Mouse (Mus musculus) limb, embryonic 11.5 days (tissue): ENCODE data around the gene Rps6kb2. TPM values are rescaled to one million over a fixed set of nuclear protein-coding genes. Genes with fewer than 3 reads are reported as not detected.
"Not testable (repeated sequence)": the region's sequence is repeated elsewhere in the genome, so short reads cannot be mapped to it uniquely, and the experiment has no call there.

Experiments
- ATAC-seq: fragments of 200-750 bp; cut with Nextera tagmentation; 2 replicates; pipeline ENCODE4 v1.8.0; 2017; ENCODE audit warnings: low read depth; ENCODE audit not compliant: insufficient number of reproducible peaks, low FRiP score, low TSS enrichment
- DNase-seq: peaks from one replicate; pipeline ENCODE4 v3.0.0-alpha.2; 2015; ENCODE audit warnings: low spot score
- H3K27ac ChIP-seq: fragments of 300-500 bp; sonication (generic); replicated peaks from 2 replicates; pipeline ENCODE4 v1.5.1; 2014; ENCODE audit warnings: low read depth, mild to moderate bottlenecking, low read length
- H3K27me3 ChIP-seq: fragments of 300-500 bp; sonication (generic); 2 replicates; pipeline ENCODE4 v1.6.1; 2014; ENCODE audit warnings: mild to moderate bottlenecking, low read length, mixed read lengths; ENCODE audit not compliant: control insufficient read depth, insufficient read depth
- H3K36me3 ChIP-seq: fragments of 300-500 bp; sonication (generic); 2 replicates; pipeline ENCODE4 v1.6.1; 2014; ENCODE audit warnings: mild to moderate bottlenecking, low read length, moderate library complexity, mixed read lengths; ENCODE audit not compliant: control insufficient read depth, insufficient read depth
- H3K4me1 ChIP-seq: fragments of 300-500 bp; sonication (generic); 2 replicates; pipeline ENCODE4 v1.6.1; 2014; ENCODE audit warnings: low read length, mixed read lengths; ENCODE audit not compliant: control insufficient read depth, insufficient read depth
- H3K4me2 ChIP-seq: fragments of 300-500 bp; sonication (generic); 2 replicates; pipeline ENCODE4 v1.6.1; 2014; ENCODE audit warnings: low read depth, mild to moderate bottlenecking, moderate library complexity; ENCODE audit not compliant: severe bottlenecking
- H3K4me3 ChIP-seq: fragments of 300-500 bp; sonication (generic); 2 replicates; pipeline ENCODE4 v1.5.1; 2014; ENCODE audit warnings: low read depth, low read length
- H3K9ac ChIP-seq: fragments of 300-500 bp; sonication (generic); 2 replicates; pipeline ENCODE4 v1.6.1; 2014; ENCODE audit warnings: mild to moderate bottlenecking, low read length
- H3K9me3 ChIP-seq: fragments of 300-500 bp; sonication (generic); 2 replicates; pipeline ENCODE4 v1.6.1; 2016; ENCODE audit warnings: low read length; ENCODE audit not compliant: control insufficient read depth
- whole genome bisulfite sequencing: fragments of 180-500 bp; shearing (Covaris S2); extraction: QIAGEN DNeasy Blood & Tissue Kit; methylation state at CpG from one replicate; pipeline ENCODE4 v1.1.7; 2014; 5-methylcytosine and 5-hydroxymethylcytosine counted together
- polyA plus RNA-seq: library from polyadenylated mRNA; unstranded; fragments of >200 nt; fragmentation: Nextera tagmentation; extraction: Ambion mirVana; gene quantifications from 2 replicates; pipeline ENCODE4 v1.2.1, GENCODE M21; 2014

Rps6kb2 gene
- polyA plus RNA-seq, 1 experiment from 2014 or later, result 44.7 TPM

- Histone ChIP-seq H3K9me3 (no peaks in the 10 kb centered on the region), H3K27me3 (no peaks in the 10 kb centered on the region), H3K36me3 (no peaks in the 10 kb centered on the region), H3K9ac (no peak within 1 kb of the TSS), H3K27ac (no peak within 1 kb of the TSS), H3K4me1 (peaks cover 7% of the 10 kb centered on the region), H3K4me3 (no peak within 1 kb of the TSS), H3K4me2 (no peak within 1 kb of the TSS)
- WGBS, result 87% methylated on average over 7 of the region's 7 CpGs
- DNase-seq, result no peak
- no peak for ATAC-seq
Observed at GRCm38 (mm10) chr19:4143759-4144268, 19.3 kb downstream of the Rps6kb2 start, which contains the start of gene Cabp4. TSS of gene Cabp4 (minus strand) at chr19:4144033.

GRCm38 (mm10) chr19:4142416-4143173, 20.6 kb downstream of the Rps6kb2 start:
- H3K27ac ChIP-seq, result no peak overlapping the region

GRCm38 (mm10) chr19:4140147-4140546, 23.0 kb downstream of the Rps6kb2 start:
- no peaks in the 10 kb centered on the region for H3K27me3 ChIP-seq
- no peaks in the 10 kb centered on the region for H3K4me1 ChIP-seq
- H3K4me3 ChIP-seq, result no peak overlapping the region
- H3K36me3 ChIP-seq, result no peaks in the 10 kb centered on the region
- 82% methylated on average over 6 of the region's 6 CpGs for WGBS
- H3K27ac ChIP-seq, result no peak overlapping the region
- ATAC-seq (no peak), DNase-seq (no peak)
- H3K9ac ChIP-seq, result no peak overlapping the region
- no peak overlapping the region for H3K4me2 ChIP-seq
- H3K9me3 ChIP-seq, result no peaks in the 10 kb centered on the region

More at GRCm38 (mm10) chr19:4142416-4143173, 20.6 kb downstream of the Rps6kb2 start:
- H3K4me3 ChIP-seq, result no peak overlapping the region
- H3K4me1 ChIP-seq, result 0 out of 2 replicates have a peak, but pooled peaks cover under 1% of the 10 kb centered on the region
- no peak overlapping the region for H3K4me2 ChIP-seq
- H3K9me3 ChIP-seq, result no peaks in the 10 kb centered on the region
- 91% methylated on average over 18 of the region's 18 CpGs for WGBS
- no peaks in the 10 kb centered on the region for H3K27me3 ChIP-seq
- DNase-seq (no peak), ATAC-seq (no peak)
- no peaks in the 10 kb centered on the region for H3K36me3 ChIP-seq
- H3K9ac ChIP-seq, result no peak overlapping the region

- H3K36me3 ChIP-seq, result no peaks in the 10 kb centered on the region
- no peak within 1 kb of the TSS for H3K4me3 ChIP-seq
- DNase-seq, result no peak
- no peak for ATAC-seq
- no peak within 1 kb of the TSS for H3K4me2 ChIP-seq
- 68% methylated on average over 2 of the region's 2 CpGs for WGBS
- H3K27ac ChIP-seq, result no peak within 1 kb of the TSS
- H3K9me3 ChIP-seq, result no peaks in the 10 kb centered on the region
- H3K27me3 ChIP-seq, result no peaks in the 10 kb centered on the region
- H3K9ac ChIP-seq, result no peak within 1 kb of the TSS
- H3K4me1 ChIP-seq, result no peaks in the 10 kb centered on the region
Observed at GRCm38 (mm10) chr19:4139446-4139845, 23.7 kb downstream of the Rps6kb2 start, which contains the start of gene Gpr152. TSS of gene Gpr152 (plus strand) at chr19:4139787.

- Histone ChIP-seq H3K4me3 (no peak overlapping the region), H3K27me3 (no peaks in the 10 kb centered on the region), H3K4me2 (no peak overlapping the region), H3K27ac (no peak overlapping the region), H3K4me1 (no peaks in the 10 kb centered on the region), H3K9me3 (no peaks in the 10 kb centered on the region), H3K36me3 (no peaks in the 10 kb centered on the region), H3K9ac (no peak overlapping the region)
- ATAC-seq (no peak), DNase-seq (no peak)
- WGBS, result 85% methylated on average over 5 of the region's 5 CpGs
Observed at GRCm38 (mm10) chr19:4137913-4138312, 25.2 kb downstream of the Rps6kb2 start.

GRCm38 (mm10) chr19:4136463-4136862, 26.7 kb downstream of the Rps6kb2 start:
- Histone ChIP-seq H3K4me2 (no peak overlapping the region), H3K27me3 (no peaks in the 10 kb centered on the region), H3K27ac (no peak overlapping the region), H3K9ac (no peak overlapping the region), H3K4me3 (no peak overlapping the region), H3K4me1 (no peaks in the 10 kb centered on the region), H3K9me3 (no peaks in the 10 kb centered on the region), H3K36me3 (peaks cover 8% of the 10 kb centered on the region; the same call in 1 of the 2 replicates)
- ATAC-seq, result no peak
- WGBS, result 80% methylated on average over 5 of the region's 5 CpGs
- DNase-seq, result no peak

GRCm38 (mm10) chr19:4135963-4136345, 27.2 kb downstream of the Rps6kb2 start:
- not testable (repeated sequence) for H3K4me2 ChIP-seq, DNase-seq, H3K9ac ChIP-seq, H3K4me3 ChIP-seq, ATAC-seq, H3K27me3 ChIP-seq, H3K4me1 ChIP-seq, H3K36me3 ChIP-seq, H3K9me3 ChIP-seq, H3K27ac ChIP-seq
- WGBS, result 25% methylated on average over 8 of the region's 8 CpGs

- DNase-seq, result not testable (repeated sequence)
Observed at GRCm38 (mm10) chr19:4135229-4135962, 27.8 kb downstream of the Rps6kb2 start.

More at GRCm38 (mm10) chr19:4135229-4135962, 27.8 kb downstream of the Rps6kb2 start:
- not testable (repeated sequence) for H3K27ac ChIP-seq, H3K9ac ChIP-seq, H3K27me3 ChIP-seq, H3K4me2 ChIP-seq, ATAC-seq, H3K4me3 ChIP-seq, H3K36me3 ChIP-seq, H3K4me1 ChIP-seq, H3K9me3 ChIP-seq
- WGBS, result 79% methylated on average over 6 of the region's 6 CpGs
